Mouse (Mus musculus) heart, embryonic 13.5 days (tissue): ENCODE measurements around the gene Dgkz. TPM values are rescaled to one million over a fixed set of nuclear protein-coding genes. Genes with fewer than 3 reads are reported as not detected.

Experiments used
- microRNA-seq: library from miRNA; unstranded; fragments of <30 nt; microRNA quantifications from one replicate; pipeline ENCODE4, GENCODE M21; 2016
- polyA plus RNA-seq: library from polyadenylated mRNA; unstranded; fragments of >200 nt; fragmentation: Nextera tagmentation; extraction: Ambion mirVana; gene quantifications from 2 replicates; pipeline ENCODE4 v1.2.1, GENCODE M21; 2015

Dgkz gene
- polyA plus RNA-seq, 1 experiment from 2014 or later, result 43.4 TPM

Small RNAs within 50 kb of the gene (microRNA-seq; reads per million reads assigned to microRNA genes)
- gene Mir6999, result not detected

Other genes starting within 250 kb of the Dgkz start
- 9.8 and 10.4 TPM in 2 replicates for gene Ambra1, start 245.7 kb downstream of the Dgkz start, polyA plus RNA-seq
- gene Chrm4, start 48.6 kb downstream of the Dgkz start, polyA plus RNA-seq, result not detected in 2 replicates
- 603 and 654 TPM in 2 replicates for gene Mdk, start 43.6 kb downstream of the Dgkz start, polyA plus RNA-seq
- gene Gm9821, start 30.2 kb downstream of the Dgkz start, polyA plus RNA-seq, result 1.6 and 2.2 TPM in 2 replicates
- 6.9 and 9.0 TPM in 2 replicates for gene Creb3l1, start 48.6 kb upstream of the Dgkz start, polyA plus RNA-seq
- gene Phf21a, start 117.3 kb upstream of the Dgkz start, polyA plus RNA-seq, result 20.6 and 23.8 TPM in 2 replicates